Mouse (Mus musculus) embryo, embryonic 10.5 days (tissue): ENCODE measurements around the gene Misp.
A peak's percentile ranks its signal among the peaks of the same experiment; 100 is the strongest.

Source experiments
- DNase-seq: peaks from one replicate; pipeline ENCODE4 v3.0.0-alpha.2; 2015; ENCODE audit warnings: low spot score

Gene Misp

DNA sequence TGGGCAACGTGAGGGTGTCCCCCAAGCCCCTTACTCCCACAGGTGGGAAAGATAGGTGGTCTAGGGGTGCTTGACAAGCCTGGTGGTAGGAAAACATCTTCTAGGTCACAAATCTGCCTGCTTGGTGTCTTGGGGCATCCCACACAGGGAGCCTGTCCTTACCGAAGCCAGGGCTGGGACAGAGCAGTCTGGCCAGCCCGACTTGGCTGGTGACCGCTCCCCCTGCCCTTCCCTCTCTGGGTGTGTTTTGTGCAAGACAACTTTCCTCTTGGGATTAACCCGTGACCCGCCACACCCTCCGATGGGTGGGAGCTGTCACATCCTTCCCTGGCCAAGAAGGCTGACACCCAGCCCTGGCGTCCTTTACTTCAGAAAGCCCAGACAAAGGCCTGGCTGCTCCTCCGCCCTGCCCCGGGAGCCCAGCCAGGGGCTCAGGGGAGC, 26.3 kb upstream of the Misp start:
- peak; percentile 64 for DNase-seq

DNA sequence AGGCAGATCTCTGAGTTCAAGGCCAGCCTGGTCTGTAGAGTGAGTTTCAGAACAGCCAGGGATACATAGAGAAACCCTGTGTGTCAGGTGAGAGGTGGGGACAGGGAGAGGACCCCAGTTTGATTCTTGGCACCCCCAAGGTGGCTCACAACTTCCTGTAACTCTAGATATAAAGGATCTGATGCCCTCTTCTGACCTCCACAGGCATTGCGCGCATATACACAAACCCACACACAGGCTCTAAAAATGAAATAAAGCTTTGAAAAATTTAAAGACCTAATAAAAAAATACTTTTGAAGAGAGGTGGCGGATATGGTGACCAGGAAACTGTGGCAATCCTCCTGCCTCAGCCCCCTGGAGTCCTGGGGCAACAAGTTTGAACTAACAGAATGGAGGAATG, 24.9 kb upstream of the Misp start:
- no peak for DNase-seq

DNA sequence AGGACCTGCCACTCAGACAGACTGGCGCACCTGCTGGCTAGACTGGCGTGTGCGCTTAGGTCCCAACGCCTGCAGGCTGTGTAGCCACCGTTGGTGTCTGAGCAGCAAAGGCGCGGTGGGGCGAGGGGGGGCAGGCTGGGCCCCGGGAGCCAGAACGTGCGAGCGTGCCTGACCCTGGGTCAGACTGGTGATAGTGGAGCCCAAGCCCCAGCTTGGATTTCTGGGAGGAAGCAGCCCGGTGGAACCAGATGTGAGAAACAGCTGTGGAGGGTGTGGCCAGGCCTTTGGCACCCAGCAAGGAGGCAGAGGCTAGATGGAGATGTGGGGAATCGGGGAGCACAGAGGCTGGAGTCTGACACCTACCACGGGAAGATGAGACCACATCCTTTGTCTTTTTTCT, 23.5 kb upstream of the Misp start:
- no peak for DNase-seq

DNA sequence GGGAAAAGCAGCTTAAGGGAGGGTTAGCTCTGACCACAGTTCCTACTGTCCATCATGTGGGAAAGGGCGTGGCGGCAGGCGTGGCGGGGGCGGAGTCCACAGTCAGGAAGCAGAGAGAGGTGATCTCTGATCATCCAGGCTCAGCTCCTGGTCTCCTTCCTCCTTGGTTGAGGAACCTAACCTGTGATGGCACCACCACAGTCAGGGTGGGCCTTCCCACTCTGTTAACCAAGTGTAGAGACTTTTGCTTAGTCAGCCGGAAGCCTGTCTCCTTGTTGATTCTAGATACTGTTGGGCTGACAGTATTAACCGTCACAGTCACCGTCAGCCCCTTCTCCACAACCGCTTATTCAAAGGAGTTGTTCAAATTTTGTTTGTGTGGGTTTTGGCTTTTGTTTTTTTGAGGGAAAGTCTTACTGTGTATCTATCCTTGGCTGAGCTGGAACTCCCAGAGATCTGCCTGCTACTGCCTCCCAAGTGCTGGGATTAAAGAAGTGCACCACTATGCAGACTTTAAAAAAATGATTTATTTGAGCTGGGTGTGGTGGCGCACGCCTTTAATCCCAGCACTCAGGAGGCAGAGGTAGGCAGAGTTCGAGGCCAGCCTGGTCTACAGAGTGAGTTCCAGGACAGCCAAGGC, 22.4 kb upstream of the Misp start:
- DNase-seq, result no peak

DNA sequence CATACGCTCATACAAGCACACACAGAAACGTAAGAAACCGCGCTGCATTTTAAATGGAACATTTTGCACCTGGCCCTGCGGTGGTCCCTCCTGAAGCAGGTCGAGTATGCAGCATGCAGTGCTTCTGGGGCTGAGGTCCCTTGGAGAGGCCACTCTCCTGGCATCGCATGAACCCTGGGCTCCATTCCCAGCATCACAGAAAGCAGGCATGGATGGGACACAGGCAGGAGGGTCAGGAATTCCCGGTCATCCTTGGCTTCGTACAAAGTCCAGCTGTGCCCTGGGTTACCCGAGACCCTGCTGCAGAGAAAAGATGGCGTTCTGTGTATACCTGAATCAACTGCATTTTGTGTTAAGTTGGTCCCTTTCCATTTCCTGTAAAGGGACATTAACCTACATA, 20.3 kb upstream of the Misp start:
- no peak for DNase-seq

DNA sequence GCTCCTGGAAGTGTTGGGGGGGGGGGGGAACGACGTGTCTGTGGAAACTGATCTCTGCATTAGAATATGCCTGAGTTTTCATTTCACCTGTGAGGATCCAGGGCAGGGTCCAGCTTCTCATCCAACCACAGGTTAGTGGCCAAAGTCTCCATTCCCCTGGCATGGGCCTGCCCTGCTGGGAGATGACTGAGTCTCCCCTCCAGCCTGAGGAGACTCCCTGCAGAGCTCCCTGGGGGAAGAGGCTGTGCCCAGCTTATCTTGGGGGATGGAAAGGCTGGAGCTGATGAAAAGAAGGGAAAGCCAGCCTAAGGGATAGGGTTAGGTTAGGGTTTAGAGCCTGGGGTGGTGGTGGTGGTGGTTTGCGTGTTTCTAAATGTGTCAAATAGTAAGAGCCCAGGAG, 19.0 kb upstream of the Misp start:
- no peak for DNase-seq

DNA sequence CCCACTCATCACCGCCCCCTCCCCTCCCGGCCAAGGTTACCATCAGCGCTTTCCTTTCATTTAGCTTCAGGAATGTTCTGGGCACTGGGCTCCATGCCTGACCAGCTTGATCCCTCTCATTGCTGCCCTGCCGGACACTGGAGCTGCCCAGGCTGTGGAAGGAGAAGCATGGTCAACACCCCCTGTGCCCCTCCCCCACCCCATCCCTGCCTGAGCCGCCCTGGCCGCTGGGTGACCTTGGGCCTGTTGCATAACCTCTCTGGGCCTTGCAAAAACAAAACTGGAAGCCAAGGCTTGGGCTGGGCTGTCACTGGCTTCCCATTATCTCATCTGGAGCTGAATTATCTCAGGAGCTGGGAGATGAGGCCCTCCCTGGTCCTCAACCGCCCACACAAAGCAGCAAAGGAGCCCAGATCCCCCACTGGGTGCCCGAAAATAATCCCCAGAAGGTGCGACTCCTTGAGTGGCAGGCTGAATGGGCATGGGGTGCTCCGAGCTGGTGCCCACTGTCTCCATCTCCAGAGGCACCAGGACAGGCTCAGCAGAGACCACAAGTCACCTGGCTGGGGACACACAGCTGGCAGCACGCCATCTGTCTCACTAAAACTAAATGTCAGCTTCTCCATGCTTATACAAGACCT, 18.3 kb upstream of the Misp start:
- DNase-seq, result peak; percentile 29

DNA sequence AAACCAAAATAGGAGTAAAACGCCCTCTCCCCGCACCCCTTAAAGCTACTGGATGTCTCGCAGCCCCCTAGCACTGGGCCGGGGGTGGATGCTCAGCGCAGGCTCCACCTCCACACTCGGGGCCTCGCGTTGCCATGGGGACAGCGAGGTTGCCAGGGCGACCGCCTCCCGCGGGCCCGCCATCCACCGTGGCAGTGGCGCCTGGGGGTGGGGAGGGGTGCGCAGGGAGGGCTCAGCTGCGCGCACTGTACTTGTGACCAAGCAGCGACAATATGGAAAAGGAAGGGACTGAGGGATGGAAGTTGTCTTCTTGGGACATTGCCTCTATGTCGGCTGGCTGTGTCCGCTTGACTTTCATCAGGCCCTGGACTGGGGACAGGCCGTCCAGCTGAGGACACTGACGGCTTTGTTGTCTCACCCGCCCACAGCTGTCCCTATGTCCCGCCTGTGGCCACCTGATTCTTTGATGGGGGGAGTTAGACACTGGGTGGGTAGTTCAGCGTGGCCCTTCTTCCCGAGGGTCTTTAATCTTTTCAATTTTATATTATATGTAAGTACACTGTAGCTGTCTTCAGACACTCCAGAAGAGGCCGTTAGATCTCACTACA, 17.0 kb upstream of the Misp start:
- peak; percentile 86 for DNase-seq

DNA sequence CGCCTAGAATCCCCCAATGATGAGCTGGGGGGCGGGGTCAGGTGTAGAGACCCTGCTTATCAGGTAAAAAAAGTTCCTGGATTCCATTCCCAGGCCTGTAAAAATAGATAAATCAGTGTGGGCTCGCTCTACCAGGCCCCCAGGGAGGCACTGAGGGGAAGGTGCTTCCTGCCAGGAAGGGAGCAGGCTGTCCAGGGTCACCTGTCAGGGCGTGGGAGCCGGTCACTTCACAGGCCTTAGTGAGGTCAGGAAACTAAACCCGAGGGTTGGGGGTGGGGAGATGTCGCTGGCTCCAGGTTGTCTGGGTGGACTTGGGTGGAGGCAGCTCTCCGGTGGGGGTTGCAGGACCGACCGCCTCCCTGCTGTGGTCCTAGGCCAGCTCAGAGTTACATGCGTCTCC, 15.2 kb upstream of the Misp start:
- no peak for DNase-seq

DNA sequence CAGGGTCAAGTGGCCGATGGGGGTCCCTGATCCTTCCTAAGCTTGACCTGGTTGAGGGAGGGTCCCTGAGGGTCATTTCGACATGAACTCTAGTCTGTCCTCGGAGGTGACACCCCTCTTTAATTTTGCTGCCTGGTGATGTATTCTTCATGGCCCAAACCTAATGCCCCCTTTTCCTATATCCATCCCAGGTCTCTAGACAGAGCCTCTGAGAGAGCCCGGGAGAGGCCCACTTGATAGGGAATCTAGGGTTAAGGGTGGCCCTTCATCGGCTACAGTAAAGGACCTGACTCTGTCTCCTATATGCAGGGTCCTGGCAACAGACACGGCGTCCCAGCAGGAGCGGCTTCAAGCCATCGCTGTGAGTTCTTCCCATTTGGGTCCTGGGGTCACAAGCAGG, 14.5 kb upstream of the Misp start:
- no peak for DNase-seq

DNA sequence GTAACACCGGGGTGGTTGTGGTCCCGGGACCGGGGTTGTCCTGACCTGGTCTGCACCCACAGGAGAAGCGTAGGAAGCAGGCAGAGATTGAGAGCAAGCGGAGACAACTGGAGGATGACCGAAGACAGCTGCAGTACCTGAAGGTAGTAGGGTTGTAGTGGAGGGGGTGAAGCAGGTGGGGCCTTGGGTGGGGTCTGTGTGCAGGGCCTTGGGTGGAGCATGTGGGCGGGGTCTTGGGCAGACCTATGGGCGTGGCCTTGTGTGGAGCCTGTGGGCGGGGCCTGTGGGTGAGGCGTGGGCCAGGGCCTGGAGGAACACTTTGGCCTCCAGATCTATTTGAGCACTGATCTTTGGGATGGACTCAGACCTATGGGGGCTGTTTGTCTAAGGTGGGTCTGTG, 13.8 kb upstream of the Misp start:
- DNase-seq, result no peak

DNA sequence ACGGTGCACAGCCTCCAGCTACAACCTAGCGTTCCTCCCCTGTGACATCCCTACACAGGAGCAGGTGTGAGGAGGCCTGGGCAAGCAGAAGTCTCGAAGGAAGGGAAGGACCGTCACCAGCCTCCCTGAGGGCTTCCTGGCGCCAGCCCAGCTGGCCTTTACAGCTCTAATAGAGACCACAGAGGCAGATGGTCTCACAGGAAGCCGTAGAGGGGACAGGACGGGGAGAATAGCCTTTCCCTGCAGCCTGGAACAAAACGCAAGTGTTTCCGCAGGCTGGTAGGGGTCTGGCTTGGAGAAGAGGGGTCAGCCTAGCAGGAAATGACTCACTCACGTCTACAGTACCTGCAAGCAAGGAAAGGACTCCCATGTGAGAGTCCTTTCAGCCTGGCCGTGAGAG, 13.0 kb upstream of the Misp start:
- DNase-seq, result no peak

DNA sequence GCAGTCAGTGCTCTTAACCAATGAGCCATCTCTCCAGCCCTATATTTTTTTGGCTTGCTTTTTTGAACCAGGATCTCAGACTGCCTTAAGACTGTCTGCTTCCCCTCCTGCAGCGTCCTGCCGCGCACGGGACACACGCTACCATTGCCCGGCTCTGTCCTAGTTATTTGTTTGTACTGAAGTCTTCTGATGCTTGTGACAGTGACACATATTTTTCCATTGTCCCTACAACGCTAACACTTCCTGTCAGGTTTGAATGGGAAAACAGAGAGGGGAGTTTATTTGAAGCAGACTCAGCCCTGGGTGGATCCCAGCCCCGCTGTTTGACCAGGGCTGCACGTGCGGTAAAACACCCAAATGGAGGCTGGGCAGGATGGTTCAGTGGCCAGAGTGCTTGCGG, 12.1 kb upstream of the Misp start:
- DNase-seq, result no peak

DNA sequence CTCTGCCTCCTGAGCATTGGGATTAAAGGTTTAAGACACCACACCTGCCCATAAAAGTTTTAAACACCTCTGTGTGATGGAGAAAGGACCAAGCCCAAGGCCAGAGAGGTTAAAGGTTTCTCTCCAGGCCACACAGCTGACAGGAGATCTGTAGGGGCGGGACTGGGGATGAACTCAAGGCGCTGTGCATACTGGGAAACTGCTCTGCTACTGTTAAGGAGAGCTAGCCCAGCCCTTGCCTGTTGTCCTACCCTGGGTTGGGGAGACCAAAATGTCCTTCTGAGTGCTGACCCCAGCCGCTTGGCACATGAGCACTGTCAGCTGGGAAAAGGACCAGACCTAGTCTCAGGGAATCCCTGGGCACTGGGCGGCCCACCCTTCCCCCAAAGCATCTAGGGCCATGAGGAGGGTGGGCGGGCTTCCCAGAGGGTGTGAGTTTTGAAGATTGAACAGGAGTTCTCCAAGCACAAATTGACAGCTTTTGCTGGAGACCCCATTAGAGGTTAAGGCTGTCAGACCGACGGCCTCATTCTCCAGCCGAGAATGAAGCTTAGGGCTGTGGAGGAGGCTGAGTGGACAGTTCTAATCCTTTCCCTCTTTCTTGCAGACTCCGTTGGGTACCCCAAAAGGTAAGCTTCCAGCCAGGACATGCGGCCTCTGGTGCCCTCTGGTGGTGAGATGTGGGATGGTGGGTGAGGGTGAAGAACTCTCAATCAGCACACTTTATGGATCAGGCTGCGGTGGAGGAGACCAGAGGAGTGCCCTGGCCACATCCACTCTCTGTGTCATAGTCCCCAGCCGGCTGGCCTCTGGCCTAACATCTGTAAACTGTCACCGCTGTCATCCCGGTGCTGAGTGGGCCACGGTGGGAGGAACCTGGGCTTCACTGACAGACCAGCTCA, 8.8 kb upstream of the Misp start:
- peak; percentile 88 for DNase-seq

DNA sequence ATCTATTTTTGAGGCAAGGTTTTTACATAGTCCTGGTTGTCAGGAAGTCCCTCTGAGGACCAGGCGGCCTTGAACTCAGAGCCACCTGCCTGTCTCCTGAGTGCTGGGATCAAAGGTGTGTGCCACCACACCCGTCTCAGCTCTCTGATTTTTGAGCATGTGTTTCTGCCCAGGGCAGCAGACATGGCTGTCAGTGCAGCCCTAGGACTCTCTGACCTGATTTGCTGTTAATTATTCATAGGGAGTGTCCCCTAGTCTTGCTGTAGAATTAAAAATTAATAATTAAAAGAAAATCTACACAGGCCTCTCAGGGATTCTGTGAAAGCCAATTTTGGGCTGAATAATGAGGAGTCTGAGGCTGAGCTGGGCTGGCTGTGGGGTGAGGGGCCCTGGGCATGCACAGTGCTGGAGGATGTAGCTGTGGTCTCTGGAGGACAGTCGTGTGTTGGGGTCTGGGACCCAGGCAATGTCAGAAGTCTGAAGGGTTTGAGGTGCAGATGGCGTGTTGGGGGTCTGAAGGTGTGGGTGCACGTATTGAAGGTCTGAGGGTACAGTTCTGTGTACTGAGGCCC, 6.4 kb upstream of the Misp start:
- DNase-seq, result no peak

DNA sequence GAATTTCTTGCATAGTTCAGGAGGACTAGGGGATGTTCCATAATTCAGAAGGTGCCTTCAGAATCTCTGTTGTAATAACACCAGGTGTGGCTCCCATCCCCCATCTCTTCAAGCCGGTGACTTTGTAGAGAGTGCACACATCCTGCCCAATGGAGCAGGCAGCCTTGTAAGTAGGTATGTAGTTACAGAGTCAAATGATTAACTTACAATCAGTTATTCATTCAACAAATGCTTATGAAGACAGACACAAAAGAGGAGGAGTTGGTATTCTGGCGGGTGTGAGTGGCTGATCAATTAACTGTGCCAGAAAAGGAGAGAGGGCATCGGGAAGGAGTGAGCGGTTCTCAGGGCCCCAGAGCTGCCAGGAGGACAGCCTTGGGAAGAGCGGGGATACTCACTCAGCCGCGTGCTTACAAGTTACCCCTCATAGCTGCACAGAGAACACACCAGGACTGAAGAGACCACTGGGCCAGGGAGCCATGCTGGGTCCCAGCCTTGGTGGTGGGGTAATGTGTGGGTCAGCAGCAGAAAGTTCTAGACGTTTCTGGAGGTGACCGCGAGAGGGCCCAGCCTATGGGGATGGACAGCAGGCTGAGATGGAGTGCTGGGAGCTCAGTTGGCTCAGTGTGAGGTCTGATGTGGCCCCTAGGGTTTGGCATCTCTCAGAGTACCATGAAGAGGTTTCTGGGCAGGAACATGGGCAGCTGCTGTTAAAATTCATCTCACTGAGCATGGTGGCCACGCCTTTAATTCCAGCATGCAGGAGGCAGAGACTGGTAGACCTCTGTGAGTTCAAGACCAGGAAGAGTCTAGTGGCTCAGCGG, 4.9 kb upstream of the Misp start:
- DNase-seq, result no peak

DNA sequence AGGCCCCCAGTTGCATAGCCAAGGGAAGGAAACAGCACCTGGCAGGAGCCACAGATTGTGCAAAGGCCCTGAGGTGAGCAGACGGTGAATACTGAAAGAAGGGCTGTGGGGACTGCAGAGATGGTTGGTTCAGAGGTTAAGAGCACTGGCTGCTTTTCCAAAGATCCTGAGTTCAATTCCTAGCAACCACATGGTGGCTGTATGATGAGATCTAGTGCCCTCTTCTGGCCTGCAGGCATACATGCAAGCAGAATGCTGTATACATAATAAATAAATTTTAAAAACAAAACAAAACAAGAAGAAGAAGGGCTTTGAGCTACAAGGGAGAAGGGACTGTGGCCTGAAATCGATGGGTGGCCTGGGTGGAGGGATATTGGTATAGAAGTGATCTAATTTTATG, 3.7 kb upstream of the Misp start:
- DNase-seq, result no peak

DNA sequence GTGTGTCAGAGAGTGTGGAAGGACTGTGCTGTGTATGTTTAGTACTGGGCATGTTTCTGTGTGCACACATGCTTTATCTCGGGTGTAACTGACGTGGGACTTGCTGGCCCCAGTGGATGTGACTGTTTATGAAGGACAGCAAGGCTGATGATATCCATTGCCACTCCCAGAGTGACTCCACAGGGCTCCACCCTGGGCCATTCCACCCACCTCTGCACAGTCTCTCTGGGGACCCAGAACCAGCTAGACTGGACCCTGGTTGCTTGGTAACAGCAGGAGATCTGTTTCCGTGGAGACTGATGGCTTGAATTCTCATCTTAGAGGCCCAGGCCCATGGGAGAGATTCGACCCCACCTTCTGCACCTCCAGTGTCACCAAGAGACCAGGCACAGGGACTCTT, 2.6 kb upstream of the Misp start:
- DNase-seq, result no peak

DNA sequence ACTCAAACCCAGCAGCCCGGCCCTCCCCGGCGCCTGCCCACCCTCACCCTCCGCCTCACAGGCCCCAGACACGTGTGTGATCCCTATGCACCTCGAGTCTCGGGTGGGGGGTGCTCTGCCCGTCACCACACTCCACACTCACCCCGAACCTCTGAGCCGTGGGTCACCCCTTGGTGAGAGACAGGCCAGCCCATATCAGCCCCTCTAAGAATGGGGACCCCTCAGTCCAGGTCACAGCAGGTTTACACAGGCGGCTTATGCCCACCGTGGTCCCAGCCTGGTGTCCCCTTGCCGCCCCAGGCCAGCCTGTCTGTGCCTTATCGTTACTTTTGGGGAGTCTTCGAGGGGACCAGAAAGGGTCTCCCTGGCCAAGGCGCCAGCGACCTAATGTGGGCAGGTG, 1.2 kb upstream of the Misp start:
- no peak for DNase-seq

DNA sequence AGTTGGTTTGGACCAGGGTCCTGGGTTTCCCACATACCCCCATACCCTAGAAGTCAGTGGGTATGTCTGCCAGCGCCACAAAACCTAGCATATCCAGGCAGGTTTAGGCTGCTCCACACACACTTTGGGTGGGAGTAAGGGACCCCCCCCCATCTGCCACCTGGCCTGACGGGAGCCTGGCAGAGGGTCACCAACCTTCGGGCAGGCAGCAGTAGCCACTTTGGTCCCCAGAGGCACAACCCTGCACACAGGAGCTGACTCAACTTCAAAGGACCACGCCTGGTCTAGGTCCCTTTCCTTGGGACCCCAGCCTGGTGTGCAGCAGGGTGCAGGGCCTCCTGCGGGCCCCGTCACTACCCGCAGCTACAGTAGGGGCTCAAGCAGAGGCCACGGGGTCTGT, 512 bp upstream of the Misp start:
- no peak for DNase-seq

DNA sequence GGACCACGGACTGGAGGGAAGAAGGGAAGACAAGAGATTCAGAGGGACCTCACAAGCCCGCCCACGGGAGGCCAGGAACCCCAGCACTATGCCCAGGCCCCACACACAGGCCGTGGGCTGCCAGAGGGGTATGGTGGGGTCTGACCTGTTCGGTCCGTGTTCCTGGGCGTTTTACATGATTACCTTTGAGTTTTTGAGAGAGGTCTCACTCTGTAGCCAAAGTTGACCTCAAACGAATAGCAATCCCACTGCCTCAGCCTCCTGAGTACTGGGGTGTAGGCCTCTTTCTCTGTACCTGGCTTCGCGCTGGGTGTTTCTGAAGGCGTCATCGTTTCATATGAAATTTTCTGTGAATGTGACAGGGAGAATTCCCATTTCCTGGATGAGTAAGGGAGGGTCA, 942 bp downstream of the Misp start:
- DNase-seq, result no peak

DNA sequence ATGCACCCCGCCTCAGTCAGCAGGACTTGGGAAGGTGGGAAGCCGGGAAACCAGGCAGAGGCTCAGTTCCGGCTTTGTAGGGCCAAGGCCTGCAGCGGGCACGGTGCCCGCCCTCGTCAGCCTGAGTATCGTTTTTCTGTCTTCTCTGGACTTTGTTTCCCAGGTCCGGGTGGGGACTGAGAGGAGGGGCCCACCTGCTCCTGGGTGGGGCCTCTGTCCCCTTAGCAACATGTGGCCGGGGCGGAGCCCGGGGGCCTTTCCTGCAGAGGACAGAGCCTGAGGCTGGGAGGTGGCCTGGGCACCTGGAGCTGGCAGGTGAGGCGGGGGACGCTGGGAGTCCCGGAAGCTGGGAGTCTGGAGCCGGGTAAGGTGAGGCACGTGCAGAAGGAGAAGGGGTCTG, 1.6 kb downstream of the Misp start:
- no peak for DNase-seq
